Mouse (Mus musculus) gastrocnemius, adult 8-10 months (tissue): Measurements from ENCODE around the gene Gm49320. TPM values are rescaled to one million over a fixed set of nuclear protein-coding genes. Genes with fewer than 3 reads are reported as not detected.

ENCODE experiments used
- DNase-seq, 2 experiments: peaks; one replicate each; pipeline ENCODE4 v3.0.0; 2022; ENCODE audit warnings: low spot score in 2 of 2
- total RNA-seq, 4 experiments: library from RNA; stranded (reverse); gene quantifications; 2 replicates each; pipeline ENCODE4 v1.2.4; 2022

Gene Gm49320
- total RNA-seq, 4 experiments from 2014 or later: not detected

GRCm38 (mm10) chr8:4258233-4258632 is 19.6 kb downstream of the Gm49320 start:
- DNase-seq: peak in 1 of 2 experiments; percentile 50

- DNase-seq: no peak
Observed at GRCm38 (mm10) chr8:4258678-4259077, 20.0 kb downstream of the Gm49320 start.

GRCm38 (mm10) chr8:4259125-4259804 is 20.6 kb downstream of the Gm49320 start, which contains the start of gene Ctxn1:
Gene Ctxn1, minus strand, starts transcription at chr8:4259274.
- peak; percentile 84 to 88 for DNase-seq

- no peak for DNase-seq
Observed at GRCm38 (mm10) chr8:4259805-4260170, 21.1 kb downstream of the Gm49320 start.

GRCm38 (mm10) chr8:4263105-4263791 is 24.6 kb downstream of the Gm49320 start:
- DNase-seq: no peak

- no peak for DNase-seq
Observed at GRCm38 (mm10) chr8:4265160-4265914, 26.7 kb downstream of the Gm49320 start.

- no peak for DNase-seq
Observed at GRCm38 (mm10) chr8:4267627-4268026, 29.0 kb downstream of the Gm49320 start.

- no peak for DNase-seq
Observed at GRCm38 (mm10) chr8:4269609-4270008, 30.9 kb downstream of the Gm49320 start.

- peak; percentile 84 to 87 for DNase-seq
Observed at GRCm38 (mm10) chr8:4275275-4276110, 36.8 kb downstream of the Gm49320 start, which contains the start of gene Timm44. Gene Timm44, minus strand, starts transcription at chr8:4275913.

GRCm38 (mm10) chr8:4276111-4276465 is 37.4 kb downstream of the Gm49320 start:
- no peak for DNase-seq

GRCm38 (mm10) chr8:4292738-4293137 is 54.1 kb downstream of the Gm49320 start:
- no peak for DNase-seq

- DNase-seq: no peak
Observed at GRCm38 (mm10) chr8:4297822-4298221, 59.2 kb downstream of the Gm49320 start.

Other genes starting within 250 kb of the Gm49320 start
- gene Cd209f, start 133.0 kb upstream of the Gm49320 start, total RNA-seq: 1 to 10 TPM in 2 of 4 experiments, under 1 TPM in 2; 0.73 to 1.5 (median 1.1) TPM
- under 1 TPM in 3 of 4 experiments, not detected in 1; 0.36 to 0.83 (median 0.39) TPM for gene Cd209g, start 104.8 kb upstream of the Gm49320 start, total RNA-seq
- 10 to 100 TPM; 15.1 to 16.9 (median 16.2) TPM for gene Evi5l, start 72.3 kb upstream of the Gm49320 start, total RNA-seq
- not detected for gene Prr36, start 21.4 kb upstream of the Gm49320 start, total RNA-seq
- under 1 TPM in 1 of 4 experiments, not detected in 3; 0.08 TPM for gene Lrrc8e, start 12.0 kb upstream of the Gm49320 start, total RNA-seq
- 10 to 100 TPM; 73.5 to 86.8 (median 77.5) TPM for gene Map2k7, start 125 bp upstream of the Gm49320 start, total RNA-seq
- gene Tgfbr3l, start 9.3 kb downstream of the Gm49320 start, total RNA-seq: 1 to 10 TPM in 3 of 4 experiments, under 1 TPM in 1; 0.82 to 3.6 (median 1.7) TPM
- gene Snapc2, start 14.2 kb downstream of the Gm49320 start, total RNA-seq: 10 to 100 TPM; 10.5 to 11.7 (median 11.5) TPM
- under 1 TPM in 3 of 4 experiments, not detected in 1; 0.24 to 0.56 (median 0.27) TPM for gene Ctxn1, start 20.4 kb downstream of the Gm49320 start, total RNA-seq
- gene Timm44, start 37.0 kb downstream of the Gm49320 start, total RNA-seq: 10 to 100 TPM; 53.9 to 58.7 (median 54.8) TPM
- 10 to 100 TPM in 2 of 4 experiments, 1 to 10 TPM in 2; 6.1 to 12.3 (median 10.1) TPM for gene Ccl25, start 86.3 kb downstream of the Gm49320 start, total RNA-seq
- gene Elavl1, start 86.5 kb downstream of the Gm49320 start, total RNA-seq: 10 to 100 TPM; 39.7 to 49.1 (median 44.2) TPM